ENCODE assay signal across 8 mouse cellular contexts in the genomic region with DNA sequence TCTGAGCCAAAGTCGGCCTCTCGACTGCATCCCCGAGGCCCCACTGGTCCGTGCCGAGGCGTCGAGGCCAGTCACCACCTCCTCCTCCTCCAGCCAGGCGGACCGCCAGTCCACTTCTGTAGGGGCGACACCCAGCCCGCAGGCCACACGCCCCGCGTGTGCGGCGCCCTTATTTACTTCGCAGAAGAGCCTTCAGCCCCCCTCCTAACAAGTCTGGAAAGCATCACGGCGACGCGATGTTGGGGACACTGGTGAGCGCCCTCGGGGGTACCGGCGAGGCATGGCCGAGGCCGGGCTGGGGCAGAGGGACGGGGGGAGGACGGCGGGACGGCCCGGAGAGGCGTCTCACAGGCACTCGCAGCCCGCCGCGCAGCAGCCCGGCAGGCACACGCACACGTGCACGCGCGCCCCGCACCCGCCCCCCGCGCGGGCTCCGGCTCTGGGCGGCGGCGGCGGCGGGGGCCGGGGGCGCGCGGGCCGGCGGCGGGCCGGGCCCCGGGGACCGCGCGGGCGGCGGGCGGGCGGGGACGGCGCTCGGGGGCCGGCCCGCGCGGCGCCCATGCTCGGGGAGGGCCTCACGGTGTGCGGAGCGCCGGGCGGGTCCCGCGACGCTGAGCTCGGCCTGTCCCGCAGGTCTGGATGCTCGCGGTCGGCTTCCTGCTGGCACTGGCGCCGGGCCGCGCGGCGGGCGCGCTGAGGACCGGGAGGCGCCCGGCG. TPM values are rescaled to one million over a fixed set of nuclear protein-coding genes. Genes with fewer than 3 reads are reported as not detected.
DNase-seq lines count a peak whose midpoint lies in the region; ATAC-seq and TF ChIP-seq lines count a peak whose summit lies in the region.

A gene (plus strand): TSS at position 107 of the 717 bp plus-strand sequence.

- peaks cover 3% of the 10 kb centered on the region for H3K4me1 ChIP-seq in bone marrow macrophage, adult 2 months (ENCODE audit: control insufficient read depth, insufficient read depth, low read length)
- peaks cover 24% of the 10 kb centered on the region; the same call in 1 of the 2 replicates for H3K4me1 ChIP-seq in forebrain, embryonic 13.5 days
- H3K4me1 ChIP-seq in hindbrain, embryonic 12.5 days, result peaks cover 6% of the 10 kb centered on the region
- H3K4me1 ChIP-seq in limb, embryonic 14.5 days (ENCODE audit: control insufficient read depth, insufficient read depth, low read length), result peaks cover 11% of the 10 kb centered on the region

- peaks cover 36% of the 10 kb centered on the region for H3K27me3 ChIP-seq in forebrain, embryonic 13.5 days
- peaks cover 37% of the 10 kb centered on the region for H3K27me3 ChIP-seq in hindbrain, embryonic 12.5 days
- no peaks in the 10 kb centered on the region for H3K27me3 ChIP-seq in limb, embryonic 14.5 days (ENCODE audit: control insufficient read depth, insufficient read depth, low read length)

- intact Hi-C loops in left cerebral cortex, adult 2 months (cut with DNase I), result loop anchor here (5.0 kb wide), 2 partner anchors 92 to 113 kb away; no protein-coding TSS in a partner anchor

- peak in 1 of 2 experiments; percentile 42 for DNase-seq in left cerebral cortex, adult 2 months (ENCODE audit: extremely low spot score in 1 of 2, low spot score in 2 of 2)
- DNase-seq in left cerebral cortex, adult 9 months (ENCODE audit: low spot score in 2 of 2), result no peak
- DNase-seq in limb, embryonic 14.5 days (ENCODE audit: low spot score), result no peak
- DNase-seq in naive thymus-derived CD4-positive, alpha-beta T cell, adult 2 months (ENCODE audit: low read depth), result peak; percentile 29

- peak within 1 kb of the TSS; percentile 78 for H3K27ac ChIP-seq in left cerebral cortex, adult 2 months
- no peak within 1 kb of the TSS for H3K27ac ChIP-seq in bone marrow macrophage, adult 2 months (ENCODE audit: insufficient read depth, low read depth, low read length)
- peak within 1 kb of the TSS; percentile 65; the same call in 1 of the 2 replicates for H3K27ac ChIP-seq in forebrain, embryonic 13.5 days
- peak within 1 kb of the TSS; percentile 67 for H3K27ac ChIP-seq in hindbrain, embryonic 12.5 days
- peak within 1 kb of the TSS; percentile 82 for H3K27ac ChIP-seq in limb, embryonic 14.5 days (replicated peaks; ENCODE audit: low read depth, low read length)

- H3K4me2 ChIP-seq in forebrain, embryonic 13.5 days, result peak within 1 kb of the TSS; percentile 83
- H3K4me2 ChIP-seq in hindbrain, embryonic 12.5 days (replicated peaks), result peak within 1 kb of the TSS; percentile 87
- peak within 1 kb of the TSS; percentile 87 for H3K4me2 ChIP-seq in limb, embryonic 14.5 days (replicated peaks; ENCODE audit: low read depth, low read length, severe bottlenecking)

- TF ChIP-seq CTCF in left cerebral cortex, adult 2 months (IDR thresholded peaks at IDR 0.05), result no peak
- no peak for TF ChIP-seq CTCF in bone marrow macrophage, adult 2 months (IDR thresholded peaks at IDR 0.05; ENCODE audit: low read depth, low read length)

- no peak for TF ChIP-seq POLR2A in bone marrow macrophage, adult 2 months (IDR thresholded peaks at IDR 0.05; ENCODE audit: borderline replicate concordance, low read depth, low read length)
- TF ChIP-seq POLR2A in limb, embryonic 14.5 days (IDR thresholded peaks at IDR 0.05; ENCODE audit: borderline replicate concordance, extremely low read depth, insufficient read depth, insufficient read length), result 0 out of 2 replicates have a peak, but pooled peaks have one; percentile 37

- no peaks in the 10 kb centered on the region for H3K9me3 ChIP-seq in forebrain, embryonic 13.5 days (replicated peaks)
- no peaks in the 10 kb centered on the region for H3K9me3 ChIP-seq in hindbrain, embryonic 12.5 days (replicated peaks)
- H3K9me3 ChIP-seq in limb, embryonic 14.5 days (ENCODE audit: control insufficient read depth, low read length), result no peaks in the 10 kb centered on the region

- H3K36me3 ChIP-seq in forebrain, embryonic 13.5 days (ENCODE audit: poor library complexity, severe bottlenecking), result no peaks in the 10 kb centered on the region
- no peaks in the 10 kb centered on the region for H3K36me3 ChIP-seq in hindbrain, embryonic 12.5 days
- H3K36me3 ChIP-seq in limb, embryonic 14.5 days (ENCODE audit: control insufficient read depth, insufficient read depth, low read length), result no peaks in the 10 kb centered on the region

- peak within 1 kb of the TSS; percentile 74 for H3K9ac ChIP-seq in forebrain, embryonic 13.5 days
- H3K9ac ChIP-seq in hindbrain, embryonic 12.5 days, result peak within 1 kb of the TSS; percentile 78
- H3K9ac ChIP-seq in limb, embryonic 14.5 days (ENCODE audit: low read depth, low read length, severe bottlenecking), result peak within 1 kb of the TSS; percentile 83

- under 1% methylated on average over 33 of the region's 104 CpGs for WGBS in forebrain, embryonic 13.5 days
- 1% methylated on average over 49 of the region's 104 CpGs for WGBS in hindbrain, embryonic 12.5 days
- 2% methylated on average over 26 of the region's 104 CpGs for WGBS in limb, embryonic 14.5 days

- H3K4me3 ChIP-seq in left cerebral cortex, adult 2 months, result peak within 1 kb of the TSS; percentile 70
- H3K4me3 ChIP-seq in bone marrow macrophage, adult 2 months (ENCODE audit: insufficient read depth, low read length), result peak within 1 kb of the TSS; percentile 76
- peak within 1 kb of the TSS; percentile 75 for H3K4me3 ChIP-seq in forebrain, embryonic 13.5 days
- H3K4me3 ChIP-seq in hindbrain, embryonic 12.5 days, result peak within 1 kb of the TSS; percentile 81
- peak within 1 kb of the TSS; percentile 82 for H3K4me3 ChIP-seq in limb, embryonic 14.5 days (replicated peaks; ENCODE audit: low read length)

- ATAC-seq in forebrain, embryonic 13.5 days, result peak; percentile 67
- ATAC-seq in hindbrain, embryonic 12.5 days (ENCODE audit: low FRiP score), result peak; percentile 75
- peak; percentile 29 for ATAC-seq in limb, embryonic 14.5 days (ENCODE audit: low FRiP score, low read depth)
- no peak for ATAC-seq in megakaryocyte-erythroid progenitor cell, adult 5-6 weeks (replicated peaks; ENCODE audit: low FRiP score, low TSS enrichment, poor library complexity, severe bottlenecking)

RNA-seq across cellular contexts. Expression of the gene that starts here (rescaled TPM):
- 10 to 100 TPM; 15.4 to 17.7 TPM for total RNA-seq in left cerebral cortex, adult 2 months (2021)
- polyA plus RNA-seq in bone marrow macrophage, adult 2 months (2012; ENCODE audit: insufficient read depth, insufficient read length, missing spikeins), result not detected in 2 replicates
- 1.7 and 2.7 TPM in 2 replicates for polyA plus RNA-seq in forebrain, embryonic 13.5 days (2015; fragmentation: Nextera tagmentation; extraction: Ambion mirVana)
- polyA plus RNA-seq in hindbrain, embryonic 12.5 days (2016; fragmentation: Nextera tagmentation; extraction: Ambion mirVana), result 4.6 and 4.8 TPM in 2 replicates
- 41.0 and 68.8 TPM in 2 replicates for polyA plus RNA-seq in limb, embryonic 14.5 days (2012; rRNA removed)
- polyA plus RNA-seq in limb, embryonic 14.5 days (2014; fragmentation: Nextera tagmentation; extraction: Ambion mirVana), result 6.9 and 8.1 TPM in 2 replicates
- not detected in 2 replicates for total RNA-seq in megakaryocyte-erythroid progenitor cell, adult 5-6 weeks (2014; fragmentation: Nextera tagmentation)
- total RNA-seq in megakaryocyte-erythroid progenitor cell, adult 5-6 weeks (2017), result not detected in 2 replicates

Comparison
In these comparisons a context has a peak if more than half of its experiments do, and no peak if none do; other contexts are left out.
1. RNA of the gene that starts here (total RNA-seq): 15.4 to 17.7 TPM in left cerebral cortex, adult 2 months; not detected in megakaryocyte-erythroid progenitor cell, adult 5-6 weeks; every median in the first group is over 10 times any median in the second.
2. Peak in every context shown above with its lines, with median percentiles within 50 percentile points of each other: H3K4me3 ChIP-seq, H3K4me2 ChIP-seq and H3K9ac ChIP-seq.